Mouse (Mus musculus) adrenal gland, postnatal 0 days (tissue): ENCODE measurements around the gene Vmn1r170. TPM values are rescaled to one million over a fixed set of nuclear protein-coding genes. Genes with fewer than 3 reads are reported as not detected.

Experiments used
- polyA plus RNA-seq: library from polyadenylated mRNA; unstranded; fragments of >200 nt; fragmentation: Nextera tagmentation; extraction: Ambion mirVana; gene quantifications from 2 replicates; pipeline ENCODE4 v1.2.1, GENCODE M21; 2015

The Vmn1r170 gene
- polyA plus RNA-seq, result not detected in 2 replicates

GRCm38 (mm10) chr7:23605875-23606274 is at the start of gene Vmn1r170:
TSS of gene Vmn1r170 (plus strand) at chr7:23606175.

GRCm38 (mm10) chr7:23575226-23575625 is 30.7 kb upstream of the Vmn1r170 start, which contains the start of gene Vmn1r169:
TSS of gene Vmn1r169 (plus strand) at chr7:23575526.

GRCm38 (mm10) chr7:23630422-23630821 is 24.4 kb downstream of the Vmn1r170 start, which contains the start of gene Vmn1r171:
TSS of gene Vmn1r171 (plus strand) at chr7:23630722.

Other genes starting within 250 kb of the Vmn1r170 start
- not detected in 2 replicates for gene Nlrp5, start 220.3 kb upstream of the Vmn1r170 start, polyA plus RNA-seq
- gene Vmn1r167, start 99.0 kb upstream of the Vmn1r170 start, polyA plus RNA-seq, result not detected in 2 replicates
- gene Vmn1r168, start 66.4 kb upstream of the Vmn1r170 start, polyA plus RNA-seq, result not detected in 2 replicates
- gene Vmn1r169, start 30.6 kb upstream of the Vmn1r170 start, polyA plus RNA-seq, result not detected in 2 replicates
- gene Vmn1r171, start 24.5 kb downstream of the Vmn1r170 start, polyA plus RNA-seq, result not detected in 2 replicates
- not detected in 2 replicates for gene Vmn1r172, start 52.1 kb downstream of the Vmn1r170 start, polyA plus RNA-seq
- not detected in 2 replicates for gene Vmn1r173, start 94.5 kb downstream of the Vmn1r170 start, polyA plus RNA-seq
- not detected in 2 replicates for gene Vmn1r174, start 146.1 kb downstream of the Vmn1r170 start, polyA plus RNA-seq
- gene Vmn1r175, start 204.5 kb downstream of the Vmn1r170 start, polyA plus RNA-seq, result not detected in 2 replicates
- gene Vmn1r176, start 231.2 kb downstream of the Vmn1r170 start, polyA plus RNA-seq, result not detected in 2 replicates